Mouse (Mus musculus) olfactory bulb, adult 2 months (tissue): ENCODE results near the gene Clstn3.

Source experiments
- CTCF ChIP-seq: fragments of 200-500 bp; IDR thresholded peaks from 2 replicates; pipeline ENCODE4 v1.5.1; 2012; ENCODE audit warnings: low read depth, mild to moderate bottlenecking, low read length, moderate library complexity; ENCODE audit not compliant: insufficient read depth
- POLR2A ChIP-seq: fragments of 200-500 bp; IDR thresholded peaks from 2 replicates; pipeline ENCODE4 v1.6.1; 2012; ENCODE audit warnings: mild to moderate bottlenecking, low read depth, low read length, moderate library complexity; ENCODE audit not compliant: insufficient read depth

DNA sequence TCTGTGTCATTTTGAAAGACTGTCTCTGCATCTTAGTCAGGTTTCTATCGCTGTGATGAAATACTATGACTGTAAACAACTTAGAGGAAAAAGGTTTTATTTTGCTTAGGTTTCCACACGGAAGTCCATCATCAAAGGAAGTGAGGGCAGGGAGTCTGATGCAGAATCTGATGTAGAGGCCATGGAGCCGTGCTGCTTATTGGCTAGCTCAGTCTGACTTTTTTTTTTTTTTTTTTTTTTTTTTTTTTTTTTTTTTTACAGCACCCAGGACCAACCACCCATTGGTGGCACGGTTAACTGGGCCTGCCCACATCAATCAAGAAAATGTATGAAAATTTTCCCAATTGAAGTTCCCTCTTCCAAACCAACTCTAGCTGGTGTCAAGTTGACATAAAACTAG is 24.4 kb upstream of the Clstn3 start:
- TF ChIP-seq POLR2A (no peak), CTCF (no peak)
